Mouse (Mus musculus) small intestine, adult 2 months (tissue): ENCODE measurements at regions not wholly inside any gene's neighbourhood (a gene's known extent, or its start where the extent isn't known, plus 50 kb on each side); places are given as distances from the start of the nearest gene placed in this dataset.

Experiments
- CTCF ChIP-seq: fragments of 200-500 bp; IDR thresholded peaks from 2 replicates; pipeline ENCODE4 v1.5.1; 2012; ENCODE audit warnings: low read depth, mild to moderate bottlenecking, control low read depth, inconsistent platforms, low read length, moderate library complexity, mixed read lengths; ENCODE audit not compliant: insufficient replicate concordance, insufficient read length; ENCODE audit errors: extremely low read depth
- POLR2A ChIP-seq: fragments of 200-500 bp; IDR thresholded peaks from 2 replicates; pipeline ENCODE4 v1.6.1; 2012; ENCODE audit warnings: low read depth, mild to moderate bottlenecking, control low read depth, inconsistent platforms, low read length, moderate library complexity

GRCm38 (mm10) chr19:37771956-37772355 lies 74.4 kb downstream of the Cyp26a1 start:
- TF ChIP-seq POLR2A (no peak), CTCF (no peak)
